Mouse (Mus musculus) thymus, adult 2 months (tissue): ENCODE measurements around the gene Tipin.

ENCODE experiments used
- CTCF ChIP-seq: fragments of 200-500 bp; IDR thresholded peaks from 2 replicates; pipeline ENCODE4 v1.5.1; 2012; ENCODE audit warnings: mild to moderate bottlenecking, control low read depth, low read length, moderate library complexity, borderline replicate concordance; ENCODE audit not compliant: control insufficient read depth, poor library complexity, insufficient read depth; ENCODE audit errors: extremely low read depth
- POLR2A ChIP-seq: fragments of 200-500 bp; IDR thresholded peaks from 2 replicates; pipeline ENCODE4 v1.6.1; 2012; ENCODE audit warnings: mild to moderate bottlenecking, low read length, control low read depth, moderate library complexity; ENCODE audit not compliant: control insufficient read depth, poor library complexity, insufficient read depth; ENCODE audit errors: extremely low read depth

- TF ChIP-seq CTCF = no peak
- TF ChIP-seq POLR2A = no peak
Observed at GRCm38 (mm10) chr9:64281781-64282178, 399 bp downstream of the Tipin start.
